ENCODE assay signal across 15 mouse cellular contexts in the genomic region with DNA sequence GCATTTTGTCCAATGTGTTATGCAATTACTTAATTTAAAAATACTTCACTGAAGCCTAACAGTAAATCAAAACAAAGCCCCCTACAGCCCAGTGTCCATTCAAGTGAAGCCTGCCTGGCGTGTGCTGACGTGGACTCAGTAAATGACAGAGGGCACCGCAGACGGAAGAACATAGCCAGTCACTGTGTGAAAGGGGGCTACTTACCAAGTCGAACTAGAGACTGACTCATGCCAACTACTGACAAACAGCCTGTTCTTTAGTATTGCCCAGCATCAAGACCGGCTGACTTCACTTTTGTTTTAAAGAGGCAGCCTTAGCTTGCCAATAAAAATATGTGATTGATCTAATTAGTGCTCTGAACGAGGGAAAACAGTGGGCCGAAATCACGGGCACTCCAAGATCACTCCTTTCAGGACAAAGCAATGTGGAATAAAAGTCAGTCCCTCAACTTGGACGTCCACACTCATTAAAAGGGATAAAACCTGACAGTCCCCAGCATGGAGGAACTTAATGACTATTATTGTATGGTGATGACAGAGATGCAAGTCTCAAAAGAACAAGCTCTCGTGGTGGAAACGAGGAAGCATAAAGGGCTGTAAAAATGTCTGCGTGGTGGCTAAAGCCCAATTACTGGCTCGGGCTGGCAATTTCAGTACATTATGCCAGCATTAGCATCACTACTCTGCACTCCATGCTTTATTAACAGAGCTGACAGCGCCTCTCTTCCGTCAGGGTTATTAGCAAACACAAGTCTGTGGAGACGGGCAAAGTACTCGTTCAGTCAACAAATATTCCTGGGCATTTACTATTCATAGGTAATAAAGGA. TPM values are rescaled to one million over a fixed set of nuclear protein-coding genes. Genes with fewer than 3 reads are reported as not detected.
DNase-seq lines count a peak whose midpoint lies in the region; ATAC-seq and TF ChIP-seq lines count a peak whose summit lies in the region.
"Had no signal": no experiment of that assay in that cellular context is flagged by ENCODE, and none has a peak within 500 bp of the region (broad histone marks: within the 10 kb centered on the region; RNA-seq: fewer than 3 reads in every experiment).

No protein-coding gene starts in this region.

- no peak for TF ChIP-seq EP300 in stomach, postnatal 0 days (optimal IDR thresholded peaks at IDR 0.05)

- H3K27me3 ChIP-seq in midbrain, embryonic 13.5 days = no peaks in the 10 kb centered on the region
- H3K27me3 ChIP-seq in midbrain, embryonic 10.5 days (ENCODE audit: low read depth, poor library complexity, severe bottlenecking) = no peaks in the 10 kb centered on the region
- no peaks in the 10 kb centered on the region for H3K27me3 ChIP-seq in forebrain, embryonic 15.5 days
- H3K27me3 ChIP-seq in limb, embryonic 14.5 days (ENCODE audit: control insufficient read depth, insufficient read depth, low read length) = no peaks in the 10 kb centered on the region
- no peaks in the 10 kb centered on the region for H3K27me3 ChIP-seq in stomach, postnatal 0 days (ENCODE audit: control insufficient read depth, insufficient read depth, low read length)

- peak; percentile 63 for ATAC-seq in midbrain, embryonic 13.5 days
- peak; percentile 91 for ATAC-seq in forebrain, embryonic 15.5 days (replicated peaks)
- no peak for ATAC-seq in limb, embryonic 14.5 days (ENCODE audit: low FRiP score, low read depth)
- no peak for ATAC-seq in stomach, postnatal 0 days (ENCODE audit: low FRiP score, low TSS enrichment)

- H3K4me3 ChIP-seq in midbrain, embryonic 13.5 days (replicated peaks) = no peak overlapping the region
- H3K4me3 ChIP-seq in midbrain, embryonic 10.5 days = no peak overlapping the region
- H3K4me3 ChIP-seq in forebrain, embryonic 15.5 days = no peak overlapping the region
- H3K4me3 ChIP-seq in limb, embryonic 14.5 days (replicated peaks; ENCODE audit: low read length) = no peak overlapping the region
- no peak overlapping the region for H3K4me3 ChIP-seq in stomach, postnatal 0 days (ENCODE audit: low read depth, low read length)
- H3K4me3 ChIP-seq: megakaryocyte, embryonic 14.5 days had no signal

- no peak overlapping the region for H3K9ac ChIP-seq in midbrain, embryonic 13.5 days (replicated peaks)
- H3K9ac ChIP-seq in forebrain, embryonic 15.5 days (replicated peaks) = no peak overlapping the region
- no peak overlapping the region for H3K9ac ChIP-seq in limb, embryonic 14.5 days (ENCODE audit: low read depth, low read length, severe bottlenecking)
- H3K9ac ChIP-seq in stomach, postnatal 0 days (ENCODE audit: low read length) = no peak overlapping the region

- H3K4me2 ChIP-seq in midbrain, embryonic 13.5 days (replicated peaks) = no peak overlapping the region
- H3K4me2 ChIP-seq in forebrain, embryonic 15.5 days (replicated peaks) = peak overlapping the region; percentile 19
- 0 out of 2 replicates have a peak overlapping the region, but pooled peaks have one; percentile 1 for H3K4me2 ChIP-seq in limb, embryonic 14.5 days (replicated peaks; ENCODE audit: low read depth, low read length, severe bottlenecking)
- H3K4me2 ChIP-seq in stomach, postnatal 0 days (replicated peaks; ENCODE audit: low read depth) = no peak overlapping the region

- WGBS in midbrain, embryonic 13.5 days = 29% methylated on average over 18 of the region's 18 CpGs
- WGBS in midbrain, embryonic 10.5 days = 70% methylated on average over 18 of the region's 18 CpGs
- WGBS in forebrain, embryonic 15.5 days = 4% methylated on average over 18 of the region's 18 CpGs
- 28% methylated on average over 18 of the region's 18 CpGs for WGBS in limb, embryonic 14.5 days
- WGBS in stomach, postnatal 0 days = 76% methylated on average over 18 of the region's 18 CpGs

- H3K27ac ChIP-seq in midbrain, embryonic 13.5 days = peak overlapping the region; percentile 9; the same call in 1 of the 2 replicates
- no peak overlapping the region for H3K27ac ChIP-seq in midbrain, embryonic 10.5 days (replicated peaks)
- H3K27ac ChIP-seq in forebrain, embryonic 15.5 days (replicated peaks) = peak overlapping the region; percentile 35
- H3K27ac ChIP-seq in limb, embryonic 14.5 days (replicated peaks; ENCODE audit: low read depth, low read length) = no peak overlapping the region
- H3K27ac ChIP-seq in stomach, postnatal 0 days (replicated peaks) = no peak overlapping the region

- H3K4me1 ChIP-seq in midbrain, embryonic 13.5 days (replicated peaks) = peaks cover 13% of the 10 kb centered on the region
- peaks cover 9% of the 10 kb centered on the region for H3K4me1 ChIP-seq in midbrain, embryonic 10.5 days
- H3K4me1 ChIP-seq in forebrain, embryonic 15.5 days = peaks cover 16% of the 10 kb centered on the region
- H3K4me1 ChIP-seq in limb, embryonic 14.5 days (ENCODE audit: control insufficient read depth, insufficient read depth, low read length) = 0 out of 2 replicates have a peak, but pooled peaks cover 3% of the 10 kb centered on the region
- H3K4me1 ChIP-seq in stomach, postnatal 0 days (replicated peaks; ENCODE audit: control insufficient read depth, insufficient read depth) = no peaks in the 10 kb centered on the region
- H3K4me1 ChIP-seq: megakaryocyte, embryonic 14.5 days had no signal

- DNase-seq in midbrain, embryonic 10.5 days (ENCODE audit: low spot score) = no peak
- no peak for DNase-seq in limb, embryonic 14.5 days (ENCODE audit: low spot score)
- peak; percentile 80 for DNase-seq in retina, postnatal 1 day
- DNase-seq in cerebellum, adult 8-10 months = no peak
- no peak for DNase-seq in lung, postnatal 14 days
- DNase-seq in stomach, postnatal 0 days (ENCODE audit: low spot score) = no peak
- DNase-seq: cerebellum, adult 18-20 months; heart, postnatal 14 days; kidney, adult 11 months; kidney, postnatal 25 days; lung, adult 2 months; right cerebral cortex, postnatal 14 days had no signal

- TF ChIP-seq POLR2A in limb, embryonic 14.5 days (IDR thresholded peaks at IDR 0.05; ENCODE audit: borderline replicate concordance, extremely low read depth, insufficient read depth, insufficient read length) = no peak

- H3K36me3 ChIP-seq in midbrain, embryonic 13.5 days = no peaks in the 10 kb centered on the region
- no peaks in the 10 kb centered on the region for H3K36me3 ChIP-seq in midbrain, embryonic 10.5 days
- no peaks in the 10 kb centered on the region for H3K36me3 ChIP-seq in forebrain, embryonic 15.5 days
- no peaks in the 10 kb centered on the region for H3K36me3 ChIP-seq in limb, embryonic 14.5 days (ENCODE audit: control insufficient read depth, insufficient read depth, low read length)
- no peaks in the 10 kb centered on the region for H3K36me3 ChIP-seq in stomach, postnatal 0 days (ENCODE audit: control insufficient read depth, insufficient read depth, low read length)

- TF ChIP-seq CTCF in stomach, postnatal 0 days (IDR thresholded peaks at IDR 0.05; ENCODE audit: low read depth) = no peak

- no peaks in the 10 kb centered on the region for H3K9me3 ChIP-seq in midbrain, embryonic 13.5 days
- no peaks in the 10 kb centered on the region for H3K9me3 ChIP-seq in midbrain, embryonic 10.5 days (replicated peaks)
- no peaks in the 10 kb centered on the region for H3K9me3 ChIP-seq in forebrain, embryonic 15.5 days
- no peaks in the 10 kb centered on the region for H3K9me3 ChIP-seq in limb, embryonic 14.5 days (ENCODE audit: control insufficient read depth, low read length)
- no peaks in the 10 kb centered on the region for H3K9me3 ChIP-seq in stomach, postnatal 0 days (ENCODE audit: control insufficient read depth, low read length)

RNA-seq across cellular contexts. Expression of gene Fam160a1, which starts 52.9 kb away (rescaled TPM):
- 0.09 and 0.14 TPM in 2 replicates for polyA plus RNA-seq in midbrain, embryonic 13.5 days (2015; fragmentation: Nextera tagmentation; extraction: Ambion mirVana)
- polyA plus RNA-seq in midbrain, embryonic 10.5 days (2016; fragmentation: Nextera tagmentation; extraction: Ambion mirVana) = 0.27 and 0.50 TPM in 2 replicates
- 1.0 and 1.5 TPM in 2 replicates for polyA plus RNA-seq in forebrain, embryonic 15.5 days (2015; fragmentation: Nextera tagmentation; extraction: Ambion mirVana)
- polyA plus RNA-seq in limb, embryonic 14.5 days (2012; rRNA removed) = 3.8 and 4.3 TPM in 2 replicates
- 6.2 and 6.9 TPM in 2 replicates for polyA plus RNA-seq in limb, embryonic 14.5 days (2014; fragmentation: Nextera tagmentation; extraction: Ambion mirVana)
- polyA plus RNA-seq in stomach, postnatal 0 days (2015; fragmentation: Nextera tagmentation; extraction: Ambion mirVana) = 8.9 and 9.4 TPM in 2 replicates

Comparison
In these comparisons a context has a peak if more than half of its experiments do, and no peak if none do; other contexts are left out.
1. H3K27ac ChIP-seq: peak in midbrain, embryonic 13.5 days (single experiment) and forebrain, embryonic 15.5 days (single experiment); none in midbrain, embryonic 10.5 days (single experiment), limb, embryonic 14.5 days (single experiment) and stomach, postnatal 0 days (single experiment).
2. ATAC-seq: peak in midbrain, embryonic 13.5 days (single experiment) and forebrain, embryonic 15.5 days (single experiment); none in limb, embryonic 14.5 days (single experiment) and stomach, postnatal 0 days (single experiment).
3. H3K4me2 ChIP-seq: peak in forebrain, embryonic 15.5 days (single experiment) and limb, embryonic 14.5 days (single experiment); none in midbrain, embryonic 13.5 days (single experiment) and stomach, postnatal 0 days (single experiment).